Mouse (Mus musculus) liver, embryonic 13.5 days (tissue): ENCODE measurements around the gene Sptssb. TPM values are rescaled to one million over a fixed set of nuclear protein-coding genes. Genes with fewer than 3 reads are reported as not detected.

Experiments used
- ATAC-seq: fragments of 200-750 bp; cut with Nextera tagmentation; 2 replicates; pipeline ENCODE4 v1.8.0; 2017; ENCODE audit warnings: low read depth, mild to moderate bottlenecking, moderate number of reproducible peaks, moderate library complexity
- DNase-seq: peaks from one replicate; pipeline ENCODE4 v3.0.0; 2022
- H3K27ac ChIP-seq: fragments of 300-500 bp; sonication (generic); 2 replicates; pipeline ENCODE4 v1.5.1; 2015; ENCODE audit warnings: moderate library complexity, mild to moderate bottlenecking, inconsistent platforms
- H3K27me3 ChIP-seq: fragments of 300-500 bp; sonication (generic); 2 replicates; pipeline ENCODE4 v1.6.1; 2015; ENCODE audit warnings: mild to moderate bottlenecking, inconsistent platforms
- H3K36me3 ChIP-seq: fragments of 300-500 bp; sonication (generic); 2 replicates; pipeline ENCODE4 v1.6.1; 2015; ENCODE audit warnings: mild to moderate bottlenecking, inconsistent platforms
- H3K4me1 ChIP-seq: fragments of 300-500 bp; sonication (generic); replicated peaks from 2 replicates; pipeline ENCODE4 v1.6.1; 2015; ENCODE audit warnings: inconsistent platforms
- H3K4me2 ChIP-seq: fragments of 300-500 bp; sonication (generic); 2 replicates; pipeline ENCODE4 v1.6.1; 2015; ENCODE audit warnings: inconsistent platforms, mild to moderate bottlenecking, moderate library complexity
- H3K4me3 ChIP-seq: fragments of 300-500 bp; sonication (generic); replicated peaks from 2 replicates; pipeline ENCODE4 v1.5.1; 2015; ENCODE audit warnings: mild to moderate bottlenecking, inconsistent platforms
- H3K9ac ChIP-seq: fragments of 300-500 bp; sonication (generic); 2 replicates; pipeline ENCODE4 v1.6.1; 2015; ENCODE audit warnings: mild to moderate bottlenecking, inconsistent platforms
- H3K9me3 ChIP-seq: fragments of 300-500 bp; sonication (generic); replicated peaks from 2 replicates; pipeline ENCODE4 v1.6.1; 2016; ENCODE audit warnings: inconsistent platforms
- WGBS: fragments of 180-500 bp; shearing (Covaris S2); methylation state at CpG from one replicate; pipeline ENCODE4 v1.1.7; 2015; ENCODE audit not compliant: insufficient replicate concordance; 5-methylcytosine and 5-hydroxymethylcytosine counted together
- polyA plus RNA-seq: library from polyadenylated mRNA; unstranded; fragments of >200 nt; fragmentation: Nextera tagmentation; extraction: Ambion mirVana; gene quantifications from 2 replicates; pipeline ENCODE4 v1.2.1, GENCODE M21; 2015

Sptssb gene
- polyA plus RNA-seq, 1 experiment from 2014 or later: 0.85 TPM

DNA sequence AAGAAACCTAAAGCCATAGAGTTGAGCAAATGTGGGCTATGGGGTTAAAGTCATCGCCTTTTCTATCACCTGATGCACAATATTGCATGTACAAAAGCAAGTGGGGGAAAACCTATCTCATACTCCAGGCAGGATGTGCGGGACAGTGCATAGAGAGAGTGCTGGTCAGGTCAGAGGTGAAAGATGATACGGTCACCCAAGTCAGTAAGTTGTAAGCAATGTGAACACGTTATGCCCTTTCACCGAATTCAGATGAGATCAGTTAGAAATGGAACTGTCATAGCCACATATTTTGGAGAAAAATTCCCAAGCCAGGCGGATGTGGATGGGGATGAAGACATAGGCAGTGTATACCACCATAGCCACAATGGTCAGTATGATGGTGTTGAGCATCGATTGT lies 39.1 kb downstream of the Sptssb start:
- 68% methylated on average over 7 of the region's 7 CpGs for WGBS
- Histone ChIP-seq H3K4me3 (no peak overlapping the region), H3K4me1 (no peaks in the 10 kb centered on the region), H3K27me3 (no peaks in the 10 kb centered on the region), H3K9me3 (no peaks in the 10 kb centered on the region), H3K36me3 (no peaks in the 10 kb centered on the region), H3K4me2 (no peak overlapping the region), H3K27ac (no peak overlapping the region), H3K9ac (no peak overlapping the region)
- DNase-seq (no peak), ATAC-seq (no peak)

DNA sequence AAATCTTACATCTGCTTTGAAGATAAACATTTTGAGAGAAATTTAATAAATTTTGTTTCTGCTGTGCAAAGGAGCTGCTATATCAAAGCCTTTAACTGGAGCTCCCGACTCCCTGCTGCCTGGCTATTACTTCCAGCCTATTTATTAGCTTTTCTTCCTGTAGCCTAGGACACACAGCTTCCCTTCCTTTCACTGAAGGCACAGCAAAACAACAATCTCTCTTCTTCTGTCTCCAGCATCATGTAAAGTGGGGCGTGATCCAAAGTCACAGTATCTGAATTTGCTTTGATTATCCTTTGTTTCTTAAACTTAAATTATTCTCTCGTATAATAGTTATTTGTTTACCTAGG lies 39.9 kb downstream of the Sptssb start:
- H3K9ac ChIP-seq: no peak overlapping the region
- H3K27me3 ChIP-seq: no peaks in the 10 kb centered on the region
- H3K4me3 ChIP-seq: no peak overlapping the region
- 57% methylated on average over 3 of the region's 3 CpGs for WGBS
- DNase-seq: no peak
- H3K36me3 ChIP-seq: no peaks in the 10 kb centered on the region
- no peak overlapping the region for H3K4me2 ChIP-seq
- H3K27ac ChIP-seq: no peak overlapping the region
- H3K9me3 ChIP-seq: no peaks in the 10 kb centered on the region
- no peaks in the 10 kb centered on the region for H3K4me1 ChIP-seq
- no peak for ATAC-seq

DNA sequence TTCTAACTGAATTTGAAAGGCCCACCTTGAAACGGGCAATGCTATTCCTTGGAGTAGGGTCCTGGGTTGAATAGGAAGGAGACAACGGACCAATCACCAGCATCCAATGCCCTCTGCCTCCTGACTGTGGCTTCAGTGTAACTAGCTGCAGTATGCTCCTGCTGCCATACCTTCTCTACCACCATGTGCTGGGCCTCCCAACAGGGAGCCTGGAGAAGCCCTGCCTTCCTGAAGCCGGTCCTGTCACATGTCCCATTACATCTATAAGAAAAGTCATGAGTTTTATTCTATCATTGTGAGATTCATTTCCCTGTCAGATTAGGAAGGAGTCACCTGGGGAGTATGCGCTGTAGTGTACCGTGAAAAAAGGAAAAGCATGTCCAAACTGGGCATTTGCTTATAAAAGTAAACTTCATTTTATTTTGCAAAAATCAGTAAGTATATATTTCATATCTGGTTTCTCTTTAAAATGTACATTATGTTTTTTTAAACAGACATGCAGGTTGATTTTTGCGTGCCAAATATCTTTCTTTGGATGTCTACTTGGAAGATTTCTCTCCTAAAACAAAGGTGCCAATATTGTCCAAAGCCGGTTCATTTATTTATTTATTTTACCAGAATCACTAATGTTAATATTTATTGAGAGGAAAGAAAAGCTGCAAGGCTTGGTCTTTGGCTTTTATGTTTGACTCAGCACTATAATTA lies 40.4 kb downstream of the Sptssb start:
- no peak for DNase-seq
- ATAC-seq: no peak
- H3K9ac ChIP-seq: no peak overlapping the region

DNA sequence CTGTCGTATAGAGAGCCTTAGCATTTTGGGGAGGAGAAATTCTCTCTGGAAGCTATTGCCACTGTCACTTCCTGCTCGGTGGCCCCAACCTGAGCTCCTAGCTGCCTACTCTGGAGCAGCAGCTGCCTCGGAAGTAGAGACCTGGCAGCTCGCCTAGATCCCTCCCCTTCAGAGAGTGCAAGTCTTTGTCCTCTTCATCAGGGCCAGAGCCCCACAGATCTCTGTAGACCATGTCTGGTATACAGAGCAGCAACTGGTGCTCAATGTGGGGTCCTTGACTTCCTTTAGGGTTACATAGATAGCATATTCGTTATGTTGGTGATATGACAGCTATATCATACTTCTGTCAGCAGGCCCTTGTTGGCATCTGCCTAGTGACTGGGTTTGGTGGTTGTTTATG lies 41.3 kb downstream of the Sptssb start:
- 45% methylated on average over 5 of the region's 5 CpGs for WGBS
- H3K9me3 ChIP-seq: no peaks in the 10 kb centered on the region
- no peaks in the 10 kb centered on the region for H3K36me3 ChIP-seq
- ATAC-seq: no peak
- H3K4me2 ChIP-seq: no peak overlapping the region
- H3K27ac ChIP-seq: no peak overlapping the region
- no peak for DNase-seq
- no peaks in the 10 kb centered on the region for H3K27me3 ChIP-seq
- H3K4me3 ChIP-seq: no peak overlapping the region
- H3K4me1 ChIP-seq: no peaks in the 10 kb centered on the region
- no peak overlapping the region for H3K9ac ChIP-seq

More for the DNA sequence above, 40.4 kb downstream of the Sptssb start:
- WGBS: 74% methylated on average over 7 of the region's 7 CpGs
- no peak overlapping the region for H3K4me2 ChIP-seq
- H3K36me3 ChIP-seq: no peaks in the 10 kb centered on the region
- no peaks in the 10 kb centered on the region for H3K9me3 ChIP-seq
- no peak overlapping the region for H3K4me3 ChIP-seq
- no peaks in the 10 kb centered on the region for H3K27me3 ChIP-seq
- H3K27ac ChIP-seq: no peak overlapping the region
- no peaks in the 10 kb centered on the region for H3K4me1 ChIP-seq

DNA sequence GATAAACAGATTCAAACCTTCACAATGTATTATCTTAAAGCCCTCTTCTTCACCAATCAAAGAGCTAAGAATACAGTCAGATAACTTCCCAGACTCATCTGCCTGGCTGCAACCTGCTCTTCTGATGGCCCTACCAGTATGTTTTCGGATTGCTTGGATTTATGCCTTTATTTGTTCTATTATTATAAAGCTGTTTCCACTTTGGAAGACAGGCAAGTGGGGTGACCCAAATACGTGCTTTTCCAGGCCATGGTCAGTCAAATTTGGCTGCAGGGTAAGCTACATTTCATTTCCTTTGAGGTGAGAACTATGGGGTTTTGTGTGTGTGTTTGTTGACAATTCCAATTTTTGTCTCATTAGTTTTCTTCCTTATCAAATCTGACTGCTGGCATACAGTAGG lies 43.2 kb downstream of the Sptssb start:
- Histone ChIP-seq H3K4me3 (no peak overlapping the region), H3K9ac (no peak overlapping the region), H3K27ac (no peak overlapping the region), H3K4me2 (no peak overlapping the region), H3K4me1 (no peaks in the 10 kb centered on the region), H3K9me3 (no peaks in the 10 kb centered on the region), H3K27me3 (no peaks in the 10 kb centered on the region), H3K36me3 (no peaks in the 10 kb centered on the region)
- 59% methylated on average over 2 of the region's 2 CpGs for WGBS
- DNase-seq: no peak
- ATAC-seq: no peak

DNA sequence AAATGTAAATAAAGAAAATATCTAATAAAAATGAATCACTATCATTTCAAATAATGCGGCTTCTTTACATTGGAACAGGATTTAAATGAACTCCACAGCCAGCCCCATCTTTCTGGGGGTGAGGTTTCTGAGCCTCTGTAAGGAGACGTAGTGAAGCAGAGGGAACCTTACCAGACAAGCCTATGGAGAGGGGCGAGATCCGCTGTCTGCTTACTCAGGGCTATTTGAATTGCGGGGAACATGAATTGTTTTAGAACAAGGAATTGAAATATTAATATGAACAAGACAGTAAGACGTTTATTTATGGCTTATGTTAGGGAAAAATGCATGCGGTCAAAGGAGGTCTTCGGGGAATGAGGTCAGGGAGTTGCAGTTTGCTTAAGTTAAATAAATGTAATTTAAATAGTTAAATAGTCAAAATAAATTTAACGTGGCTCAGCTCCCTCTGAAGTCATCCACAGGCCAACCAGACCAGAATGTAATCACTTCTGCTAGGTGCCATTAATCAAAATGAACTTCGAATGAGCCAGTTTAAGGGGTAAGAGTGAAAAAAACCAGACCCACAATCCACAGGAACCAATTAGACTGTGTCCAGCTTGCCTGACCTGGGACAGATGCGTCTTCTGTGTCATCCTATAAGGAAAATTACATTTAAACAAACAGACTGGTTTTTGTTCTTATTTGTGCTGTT lies 46.6 kb downstream of the Sptssb start:
- no peak overlapping the region for H3K4me2 ChIP-seq
- ATAC-seq (no peak), DNase-seq (no peak)
- H3K27me3 ChIP-seq: no peaks in the 10 kb centered on the region
- H3K4me1 ChIP-seq: no peaks in the 10 kb centered on the region
- no peak overlapping the region for H3K9ac ChIP-seq
- WGBS: 67% methylated on average over 11 of the region's 11 CpGs
- H3K4me3 ChIP-seq: no peak overlapping the region
- H3K36me3 ChIP-seq: no peaks in the 10 kb centered on the region
- H3K9me3 ChIP-seq: no peaks in the 10 kb centered on the region
- H3K27ac ChIP-seq: no peak overlapping the region

DNA sequence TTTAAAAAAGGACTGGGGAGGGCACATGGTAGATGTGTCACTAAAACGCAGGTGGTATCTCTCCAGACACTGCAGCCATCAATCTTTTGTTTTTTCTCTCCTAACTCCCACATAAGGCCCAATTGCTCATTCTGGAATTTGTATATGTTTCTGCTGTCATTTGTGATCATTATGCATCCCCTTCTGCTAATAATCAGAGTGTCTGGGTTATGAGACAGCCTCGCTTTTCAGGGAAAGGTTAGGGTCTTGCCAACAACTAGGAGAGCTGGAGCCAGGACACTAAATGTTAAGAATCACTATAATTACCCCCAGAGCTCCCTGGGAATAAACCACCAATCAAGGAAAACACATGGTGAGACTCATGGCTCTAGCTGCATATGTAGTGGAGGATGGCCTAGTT lies 47.3 kb downstream of the Sptssb start:
- no peak overlapping the region for H3K4me3 ChIP-seq
- H3K36me3 ChIP-seq: no peaks in the 10 kb centered on the region
- WGBS: 51% methylated on average over 2 of the region's 2 CpGs
- ATAC-seq: no peak
- no peaks in the 10 kb centered on the region for H3K27me3 ChIP-seq
- H3K9ac ChIP-seq: no peak overlapping the region
- DNase-seq: no peak
- H3K9me3 ChIP-seq: no peaks in the 10 kb centered on the region
- H3K4me1 ChIP-seq: no peaks in the 10 kb centered on the region
- no peak overlapping the region for H3K27ac ChIP-seq
- no peak overlapping the region for H3K4me2 ChIP-seq

DNA sequence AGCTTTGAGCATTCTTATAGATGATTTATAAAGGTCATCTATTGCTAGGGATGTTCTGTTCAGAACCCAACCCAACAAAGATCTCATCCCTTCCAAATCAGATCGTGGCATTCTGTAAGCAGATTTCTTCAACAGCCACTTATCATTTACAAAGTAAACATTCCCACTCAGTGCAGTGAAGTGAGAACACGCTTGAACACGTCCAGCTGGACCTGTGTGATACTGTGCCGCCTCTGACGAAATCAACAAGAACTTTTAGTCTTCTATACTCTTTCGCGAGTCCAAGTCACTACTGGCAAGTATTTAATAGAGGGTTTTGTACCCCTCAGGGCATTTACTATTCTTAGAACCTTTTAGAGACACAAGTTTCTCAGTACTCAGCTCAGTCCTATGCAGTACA lies 51.3 kb downstream of the Sptssb start:
- ATAC-seq: no peak
- no peak overlapping the region for H3K27ac ChIP-seq
- 60% methylated on average over 7 of the region's 7 CpGs for WGBS
- no peaks in the 10 kb centered on the region for H3K36me3 ChIP-seq
- no peak for DNase-seq
- H3K4me3 ChIP-seq: no peak overlapping the region
- no peak overlapping the region for H3K9ac ChIP-seq
- no peaks in the 10 kb centered on the region for H3K27me3 ChIP-seq
- no peak overlapping the region for H3K4me2 ChIP-seq
- H3K9me3 ChIP-seq: no peaks in the 10 kb centered on the region
- no peaks in the 10 kb centered on the region for H3K4me1 ChIP-seq

DNA sequence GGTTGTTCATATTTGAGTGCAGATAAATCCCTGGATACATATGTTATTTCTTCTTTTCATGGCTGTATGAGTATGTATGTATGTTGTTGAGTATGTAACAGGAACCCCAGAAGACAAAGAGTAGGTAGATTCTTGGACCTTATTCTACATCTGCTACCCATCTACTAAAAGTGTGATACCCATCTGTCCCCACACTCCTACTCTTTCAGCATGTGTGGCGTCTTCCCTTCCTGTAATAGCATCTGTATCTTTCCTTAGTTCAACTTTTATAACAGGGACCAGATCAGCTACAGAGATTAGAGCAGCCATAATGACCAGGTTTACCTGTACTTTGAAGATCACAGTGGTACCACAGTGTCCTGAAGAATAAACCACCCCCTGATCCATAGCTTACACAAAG lies 56.6 kb downstream of the Sptssb start:
- Histone ChIP-seq H3K36me3 (no peaks in the 10 kb centered on the region), H3K27ac (no peak overlapping the region), H3K4me1 (no peaks in the 10 kb centered on the region), H3K4me2 (no peak overlapping the region), H3K9me3 (no peaks in the 10 kb centered on the region), H3K9ac (no peak overlapping the region), H3K27me3 (no peaks in the 10 kb centered on the region), H3K4me3 (no peak overlapping the region)
- DNase-seq (no peak), ATAC-seq (no peak)
- 65% methylated on average over 1 of the region's 1 CpGs for WGBS

DNA sequence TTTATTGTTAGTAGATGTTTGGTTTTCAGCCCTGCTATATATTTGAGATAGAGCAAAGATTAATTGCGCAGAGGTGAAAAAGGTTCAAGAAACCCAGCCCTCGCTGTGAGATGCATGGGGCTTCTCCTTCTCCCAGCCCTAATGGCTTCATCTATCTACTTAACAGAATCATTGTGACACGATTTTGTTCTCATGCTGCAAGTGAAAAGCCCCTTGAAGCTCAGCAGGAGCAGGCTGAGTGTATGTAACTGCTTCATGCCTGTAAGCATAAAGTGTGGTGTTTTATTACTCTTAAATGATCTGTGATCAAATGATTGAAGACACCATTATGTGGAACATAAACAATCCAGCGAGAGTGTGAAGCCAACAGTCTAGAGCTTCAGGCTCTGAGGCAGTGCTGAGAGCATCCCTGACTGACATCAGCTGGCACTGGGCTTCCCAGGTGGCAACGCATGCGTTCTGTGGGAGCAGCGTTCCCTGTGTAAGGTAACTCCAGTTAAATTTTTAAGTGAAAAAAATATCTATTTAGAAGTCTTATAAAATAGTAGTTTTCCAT lies 58.8 kb downstream of the Sptssb start:
- no peak overlapping the region for H3K27ac ChIP-seq
- H3K27me3 ChIP-seq: no peaks in the 10 kb centered on the region
- H3K4me1 ChIP-seq: no peaks in the 10 kb centered on the region
- no peak overlapping the region for H3K4me2 ChIP-seq
- H3K4me3 ChIP-seq: no peak overlapping the region
- DNase-seq (no peak), ATAC-seq (no peak)
- H3K9me3 ChIP-seq: no peaks in the 10 kb centered on the region
- no peaks in the 10 kb centered on the region for H3K36me3 ChIP-seq
- no peak overlapping the region for H3K9ac ChIP-seq
- WGBS: 59% methylated on average over 7 of the region's 7 CpGs

DNA sequence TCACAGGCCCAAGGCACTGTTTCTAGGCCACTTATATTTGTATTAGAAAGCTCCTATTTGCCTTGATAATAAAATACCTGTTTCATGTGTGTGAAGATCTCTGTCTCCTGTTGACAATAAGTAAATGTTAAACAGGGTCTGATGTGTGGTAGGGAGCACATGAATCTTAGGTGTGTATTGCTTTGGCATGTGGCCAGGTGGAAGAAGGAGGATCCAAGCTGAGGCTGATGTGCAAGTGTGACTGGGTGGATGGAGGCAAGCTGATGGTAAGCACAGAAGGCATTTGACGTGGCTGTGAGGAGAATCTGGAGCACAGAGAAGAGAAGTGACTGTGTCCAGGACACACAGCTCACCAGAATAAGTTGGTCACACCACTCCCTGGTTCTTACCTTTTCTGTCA lies 60.6 kb downstream of the Sptssb start:
- H3K36me3 ChIP-seq: no peaks in the 10 kb centered on the region
- no peak overlapping the region for H3K4me3 ChIP-seq
- H3K4me1 ChIP-seq: no peaks in the 10 kb centered on the region
- no peaks in the 10 kb centered on the region for H3K27me3 ChIP-seq
- 45% methylated on average over 1 of the region's 1 CpGs for WGBS
- DNase-seq (no peak), ATAC-seq (no peak)
- no peak overlapping the region for H3K4me2 ChIP-seq
- no peak overlapping the region for H3K9ac ChIP-seq
- no peaks in the 10 kb centered on the region for H3K9me3 ChIP-seq
- H3K27ac ChIP-seq: no peak overlapping the region

DNA sequence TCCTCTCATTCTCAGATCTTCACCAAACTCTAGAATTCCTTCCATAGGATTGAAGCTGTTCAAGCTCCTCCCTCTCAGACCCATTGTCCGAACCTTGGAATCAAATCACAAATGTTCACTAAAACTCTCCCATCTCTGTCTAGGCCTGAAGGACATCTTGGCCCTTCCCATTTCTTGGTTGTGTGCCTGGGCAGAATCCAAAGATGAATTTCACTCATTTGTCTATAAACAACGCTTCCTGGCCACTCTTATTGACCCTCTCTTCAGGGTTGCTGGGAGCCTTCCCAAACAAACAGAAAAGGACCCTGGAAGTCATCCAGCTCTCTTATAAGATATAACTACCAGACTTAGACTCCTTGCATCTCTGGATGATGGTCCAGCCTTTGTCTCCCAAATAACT lies 61.8 kb downstream of the Sptssb start:
- no peaks in the 10 kb centered on the region for H3K4me1 ChIP-seq
- ATAC-seq (no peak), DNase-seq (no peak)
- H3K9ac ChIP-seq: no peak overlapping the region
- 60% methylated on average over 2 of the region's 2 CpGs for WGBS
- no peaks in the 10 kb centered on the region for H3K27me3 ChIP-seq
- no peak overlapping the region for H3K4me2 ChIP-seq
- no peaks in the 10 kb centered on the region for H3K36me3 ChIP-seq
- H3K4me3 ChIP-seq: no peak overlapping the region
- H3K27ac ChIP-seq: no peak overlapping the region
- H3K9me3 ChIP-seq: no peaks in the 10 kb centered on the region
